Mouse (Mus musculus) G1E-ER4 (cell line): ENCODE data around the gene Brpf3. TPM values are rescaled to one million over a fixed set of nuclear protein-coding genes. Genes with fewer than 3 reads are reported as not detected.

Experiments used
- GATA1 ChIP-seq: IDR thresholded peaks from one replicate; pipeline ENCODE4 v1.8.0; 2012; ENCODE audit warnings: low read length, inconsistent platforms
- polyA plus RNA-seq: library from polyadenylated mRNA; stranded (reverse); fragments of >175 nt; gene quantifications from 2 replicates; pipeline ENCODE4 v1.2.3, GENCODE M21; 2012

Brpf3 gene
- polyA plus RNA-seq, 1 experiment = 25.0 TPM

DNA sequence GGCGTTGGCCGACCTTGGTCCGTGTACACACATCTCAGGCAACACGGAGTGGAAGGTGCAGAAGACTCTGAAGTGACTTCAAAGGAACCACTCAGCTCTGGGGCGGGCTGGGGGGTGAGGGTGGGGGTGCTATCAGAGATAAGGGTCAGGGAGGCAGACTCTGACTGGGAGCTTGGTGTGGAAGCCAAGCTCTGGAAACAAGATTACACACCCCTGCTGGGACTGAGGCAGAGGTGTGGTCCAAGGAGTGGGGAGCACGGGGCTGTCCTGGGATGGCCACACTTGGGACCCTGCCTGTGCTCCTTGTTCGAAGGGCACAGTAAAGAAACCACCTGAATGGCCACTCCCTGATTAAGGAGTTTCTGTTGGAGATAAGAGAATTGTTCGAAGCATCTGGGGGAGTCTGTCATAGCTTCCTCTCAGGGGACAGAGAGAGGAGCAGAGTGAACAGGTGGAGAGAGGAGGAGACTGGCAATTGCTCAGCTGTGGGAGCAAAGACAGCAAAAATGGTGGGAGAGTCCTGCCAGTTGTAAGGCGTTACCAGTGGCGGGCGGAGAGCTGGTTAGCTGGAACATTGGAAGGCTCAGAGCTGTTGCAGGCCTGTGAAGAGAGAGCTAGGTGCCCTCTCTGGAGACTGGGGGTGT lies 46.2 kb downstream of the Brpf3 start:
- TF ChIP-seq GATA1 = no peak

DNA sequence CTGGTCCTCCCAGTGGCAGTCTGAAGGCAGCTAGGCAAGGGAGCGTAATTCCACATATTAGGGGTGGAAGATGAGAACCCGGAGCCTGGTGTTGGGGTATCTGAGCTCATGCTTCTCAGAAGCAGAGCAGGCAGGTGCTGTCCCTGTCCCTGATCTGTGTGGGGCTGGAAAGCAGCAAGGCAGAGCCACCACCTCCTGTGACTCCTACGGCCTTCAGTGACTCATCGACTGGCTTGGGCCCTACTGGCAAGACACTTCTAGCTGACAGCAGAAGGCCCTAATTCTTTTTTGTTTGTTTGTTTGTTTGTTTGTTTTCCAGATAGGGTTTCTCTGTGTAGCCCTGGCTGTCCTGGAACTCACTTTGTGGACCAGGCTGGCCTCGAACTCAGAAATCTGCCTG lies 49.6 kb downstream of the Brpf3 start:
- no peak for TF ChIP-seq GATA1

DNA sequence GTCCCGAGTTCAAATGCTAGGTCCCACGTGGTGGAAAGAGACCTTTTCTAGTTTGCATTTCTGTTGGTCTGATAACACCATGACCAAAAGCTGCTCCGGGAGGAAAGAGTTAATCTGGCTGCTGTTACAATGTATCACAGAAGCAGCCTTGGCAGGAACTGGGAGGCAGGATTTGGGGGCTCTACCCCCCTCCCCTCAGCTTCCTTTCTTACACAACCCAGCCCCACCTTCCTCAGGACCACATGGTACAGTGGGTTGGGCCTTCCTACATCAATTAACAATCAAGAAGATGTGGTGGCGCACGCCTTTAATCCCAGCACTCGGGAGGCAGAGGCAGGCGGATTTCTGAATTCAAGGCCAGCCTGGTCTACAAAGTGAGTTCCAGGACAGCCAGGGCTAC lies 53.5 kb downstream of the Brpf3 start:
- TF ChIP-seq GATA1 = no peak

DNA sequence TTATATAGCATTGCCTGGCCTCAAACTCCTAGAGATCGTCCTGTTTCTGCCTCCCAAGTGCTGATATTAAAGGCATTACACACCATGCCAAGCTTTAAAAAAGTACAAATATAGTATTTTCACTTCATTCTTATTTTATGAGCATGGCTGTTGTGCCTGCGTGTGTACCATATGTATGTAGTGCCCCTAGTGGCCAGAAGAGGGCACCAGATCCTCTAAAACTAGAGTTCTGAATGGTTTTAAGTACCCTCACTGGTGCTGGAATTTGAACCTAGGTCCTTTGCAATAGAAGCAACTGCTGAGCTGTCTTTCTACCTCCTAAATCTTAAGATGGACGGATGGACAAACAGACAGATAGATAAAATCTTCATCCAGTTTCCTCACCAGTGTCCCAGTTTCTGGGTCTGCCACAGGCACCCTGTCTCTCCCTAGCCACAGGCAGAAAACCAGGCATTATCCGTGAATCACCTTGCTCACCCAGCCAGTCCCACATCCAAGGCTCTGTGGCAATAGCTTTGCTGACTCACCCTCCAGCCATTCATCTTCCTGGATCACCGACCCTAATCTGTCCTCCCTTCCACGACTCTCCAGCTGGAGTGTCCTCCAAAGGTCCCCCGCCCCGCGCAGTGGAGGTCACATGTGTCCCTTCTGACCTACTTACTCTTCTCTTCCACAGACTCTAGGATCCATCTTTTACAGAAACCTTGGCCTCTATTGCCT lies 54.4 kb downstream of the Brpf3 start:
- no peak for TF ChIP-seq GATA1

DNA sequence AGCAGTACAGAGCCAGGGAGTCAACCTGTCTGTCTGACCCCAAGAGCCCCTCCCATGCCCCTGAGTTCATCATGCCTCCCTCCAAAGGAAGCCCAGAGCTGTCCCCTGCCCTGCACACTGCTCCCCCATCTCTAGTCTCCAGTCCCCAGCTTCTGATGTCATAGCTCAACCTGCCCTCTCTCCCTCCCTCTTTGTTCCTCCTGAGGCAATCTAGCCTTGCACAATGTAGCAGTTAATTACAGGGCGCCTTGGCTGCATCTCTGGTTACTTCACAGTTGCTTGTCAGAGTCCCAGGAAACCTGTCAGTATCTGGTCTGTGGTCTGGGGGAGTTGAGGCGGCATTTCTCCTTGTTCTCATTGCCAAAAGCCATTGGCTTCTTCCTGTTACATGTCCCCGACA lies 55.1 kb downstream of the Brpf3 start:
- TF ChIP-seq GATA1 = no peak

DNA sequence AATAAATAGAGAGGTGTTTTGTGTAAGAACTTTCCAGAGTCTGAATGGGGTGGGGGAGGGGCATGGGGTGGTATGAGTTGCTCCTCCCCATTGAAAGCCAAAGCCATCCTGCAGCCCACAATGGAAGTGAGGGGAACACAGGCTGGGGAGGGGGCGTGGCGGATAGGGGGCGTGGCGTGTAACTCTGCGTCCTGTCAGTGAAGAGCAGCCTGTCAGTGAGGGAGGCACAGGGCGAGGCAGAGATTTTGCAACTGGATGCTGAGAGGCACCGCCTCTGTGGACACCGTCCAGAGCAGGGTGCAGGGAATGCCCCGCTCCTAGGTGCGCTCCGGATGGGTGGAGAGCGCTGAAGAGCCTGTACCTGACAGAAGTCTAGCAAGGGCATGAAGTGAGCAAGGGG lies 57.3 kb downstream of the Brpf3 start, which contains the start of gene Pnpla1:
TSS of gene Pnpla1 (plus strand) at position 207 of the 400 bp plus-strand sequence.
- no peak for TF ChIP-seq GATA1

DNA sequence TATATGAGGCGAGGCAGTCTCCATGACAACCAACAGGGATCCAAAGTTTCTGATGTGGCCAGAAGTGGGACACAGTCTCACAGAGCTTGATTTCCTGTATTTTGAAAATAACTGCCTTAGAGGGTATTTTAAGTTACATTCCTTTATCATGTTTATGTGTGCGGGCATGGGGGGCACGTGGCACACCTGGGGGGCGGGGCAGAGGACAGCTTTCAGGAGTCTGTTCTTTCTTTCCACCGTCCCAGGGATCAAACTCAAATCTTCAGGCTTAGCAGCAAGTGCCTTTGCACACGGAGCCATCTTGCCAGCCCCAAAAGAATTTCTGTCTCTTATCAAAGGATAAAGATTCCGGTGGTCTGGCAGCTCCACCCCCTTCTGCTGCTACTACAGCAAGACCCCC lies 63.0 kb downstream of the Brpf3 start:
- TF ChIP-seq GATA1 = no peak

DNA sequence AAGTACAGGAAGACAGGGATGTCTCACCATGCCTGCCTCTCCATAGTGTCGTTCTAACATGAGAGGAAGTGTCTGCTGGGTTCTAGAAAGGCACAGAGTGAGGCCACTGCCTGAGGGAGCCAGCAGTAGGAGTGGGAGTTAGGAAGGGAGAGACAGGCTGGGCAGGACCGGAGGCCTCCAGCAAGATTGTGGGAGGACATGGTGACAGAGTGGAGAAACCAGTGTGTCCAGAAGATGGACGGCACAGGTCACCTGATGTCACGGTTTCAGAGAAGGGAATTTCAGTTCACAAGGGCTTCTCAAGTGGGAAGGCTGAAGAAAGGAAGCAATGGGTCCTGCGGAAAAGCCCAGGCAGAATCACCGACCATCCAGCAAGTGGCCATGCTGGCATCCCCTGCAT lies 63.6 kb downstream of the Brpf3 start:
- no peak for TF ChIP-seq GATA1

DNA sequence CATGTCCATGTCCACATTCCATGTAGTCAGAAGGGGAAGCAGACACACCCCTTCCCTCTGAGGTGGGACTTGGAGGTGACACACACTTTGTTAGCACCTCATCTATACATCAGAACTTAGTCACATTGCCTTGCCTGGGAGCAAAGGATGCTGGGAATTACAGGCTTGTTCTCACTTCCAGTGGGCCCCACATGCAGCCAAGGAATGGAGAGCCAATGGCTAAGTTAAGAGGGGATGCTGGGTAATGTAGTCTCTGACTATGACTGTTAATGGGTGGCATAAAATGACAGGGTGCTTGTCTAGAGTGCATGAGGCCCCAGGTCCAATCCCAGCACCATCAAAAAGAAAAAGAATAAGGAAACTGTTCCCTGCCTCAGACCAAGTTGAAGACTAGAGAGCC lies 66.0 kb downstream of the Brpf3 start:
- no peak for TF ChIP-seq GATA1

DNA sequence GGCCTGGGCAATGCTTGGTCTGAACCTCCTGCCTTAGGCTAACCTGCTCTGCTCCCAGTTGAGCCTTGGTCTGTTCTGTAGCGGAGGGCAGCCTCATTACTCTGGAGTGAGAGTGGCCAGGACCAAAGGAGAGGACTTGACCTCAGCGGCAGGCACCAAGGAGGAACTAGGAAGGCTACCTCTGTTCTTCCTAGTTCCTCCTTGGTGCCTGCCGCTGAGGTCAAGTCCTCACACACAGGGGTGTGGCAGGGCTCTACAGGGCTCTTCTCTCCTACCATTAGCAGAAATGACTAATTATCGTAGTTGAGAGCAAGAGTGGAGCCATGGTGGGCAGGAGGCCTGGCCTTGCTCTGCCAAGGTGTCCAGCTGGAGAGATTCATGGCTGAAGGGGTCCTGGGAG lies 66.5 kb downstream of the Brpf3 start:
- TF ChIP-seq GATA1 = no peak

DNA sequence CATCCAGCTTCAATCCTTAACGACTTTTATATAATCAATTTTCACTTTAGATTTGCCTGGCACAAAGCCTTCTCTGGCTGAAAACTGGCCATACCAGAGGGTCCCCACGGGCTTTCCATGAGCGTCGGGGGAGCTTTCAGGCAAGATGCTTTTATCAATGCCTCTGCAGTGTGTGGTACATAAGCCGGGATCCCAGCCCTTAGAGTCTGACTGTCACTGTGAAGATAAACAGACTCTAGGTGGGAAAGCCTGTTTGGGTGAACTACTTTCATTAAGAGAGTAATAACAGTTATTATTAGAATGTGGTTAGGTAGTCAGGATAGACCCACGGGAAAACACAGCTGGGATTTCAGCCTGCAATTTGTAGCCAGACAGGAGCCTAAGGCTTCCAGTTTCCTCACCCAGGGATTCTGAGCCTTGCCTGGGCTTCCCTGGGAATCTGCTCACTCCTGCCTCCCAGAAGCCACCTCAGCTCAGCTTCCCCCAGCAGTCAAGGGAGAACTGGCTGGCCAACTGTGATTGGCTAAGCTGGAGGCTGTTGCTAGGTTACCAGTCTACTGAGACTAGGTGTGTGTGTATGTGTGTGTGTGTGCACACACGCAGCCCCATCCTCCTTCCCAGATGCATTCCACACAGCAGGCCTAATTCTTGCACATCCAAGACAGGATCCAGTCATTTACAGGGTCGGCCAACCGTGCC lies 68.7 kb downstream of the Brpf3 start:
- no peak for TF ChIP-seq GATA1

DNA sequence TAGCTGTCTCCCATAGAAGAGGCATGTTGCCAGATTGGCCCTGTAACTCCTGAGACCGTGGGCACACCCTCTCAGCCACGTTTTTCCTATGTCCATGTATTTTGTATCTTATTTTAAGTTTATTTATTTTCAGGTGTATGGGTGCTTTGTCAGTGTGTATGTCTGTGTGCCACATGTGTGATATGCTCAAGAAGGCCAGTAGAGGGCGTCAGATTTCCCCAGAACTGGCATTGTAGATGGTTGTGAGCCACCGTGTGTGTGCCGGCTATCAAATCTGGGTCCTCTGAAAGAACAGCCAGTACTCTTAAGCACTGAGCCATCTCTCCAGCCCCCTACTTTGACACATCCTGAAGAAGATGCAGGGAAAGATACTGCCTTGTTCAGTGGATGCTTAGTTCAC lies 69.5 kb downstream of the Brpf3 start:
- TF ChIP-seq GATA1 = no peak

DNA sequence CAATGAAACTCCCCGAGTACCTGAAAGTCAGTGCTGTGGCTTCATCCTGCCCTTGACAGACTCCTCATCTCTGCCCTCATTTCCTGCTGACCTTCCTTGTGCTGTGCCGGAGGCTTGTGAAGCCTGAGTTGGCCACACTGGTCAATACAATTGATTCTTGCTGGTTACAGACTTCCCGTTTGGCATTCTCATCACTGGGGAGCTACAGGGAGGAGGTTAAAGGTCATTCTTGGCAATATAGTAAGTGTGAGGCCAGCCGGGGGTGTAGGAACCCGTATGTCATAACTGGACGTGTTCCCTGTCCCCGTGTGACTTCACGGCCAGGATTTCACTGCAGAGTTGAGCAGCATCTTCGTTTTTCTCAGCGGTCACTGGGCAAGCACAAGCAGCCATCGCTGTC lies 70.9 kb downstream of the Brpf3 start:
- TF ChIP-seq GATA1 = no peak

DNA sequence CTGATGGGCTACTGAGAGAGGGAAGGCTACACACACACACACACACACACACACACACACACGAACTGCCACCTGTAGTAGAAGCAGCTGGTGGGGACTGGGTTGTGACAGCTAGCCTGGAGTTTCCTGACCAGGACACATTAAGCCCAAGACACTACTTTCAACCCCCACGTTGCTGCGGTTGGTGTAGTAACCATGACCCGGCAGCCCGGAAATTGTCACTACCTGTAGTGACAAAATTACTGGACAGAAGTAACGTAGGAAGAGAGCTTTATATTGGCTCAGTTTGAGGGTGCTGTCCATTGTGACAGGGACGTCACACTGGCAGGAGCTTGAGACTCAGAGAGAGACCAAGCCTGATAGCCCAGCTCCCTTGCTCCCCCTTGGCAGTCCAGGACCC lies 71.4 kb downstream of the Brpf3 start:
- no peak for TF ChIP-seq GATA1

DNA sequence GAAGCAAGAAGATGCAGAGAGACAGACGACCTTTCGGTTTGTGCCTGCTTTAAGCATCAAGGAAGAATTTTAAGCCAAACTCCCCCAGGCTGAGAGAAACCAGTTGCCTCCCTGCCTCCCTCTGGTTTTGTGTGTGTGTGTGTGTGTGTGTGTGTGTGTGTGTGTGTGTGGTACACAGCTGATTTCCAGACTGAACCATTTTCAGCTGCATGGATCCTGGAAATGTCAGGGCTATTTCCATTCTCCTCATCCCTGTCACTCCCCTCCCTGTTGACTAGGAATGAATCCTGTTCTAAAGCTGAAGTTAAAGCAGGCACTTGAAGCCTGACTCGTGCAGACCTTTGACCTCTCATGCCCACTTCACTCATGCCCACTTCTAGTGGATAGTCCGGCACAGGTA lies 73.3 kb downstream of the Brpf3 start:
- no peak for TF ChIP-seq GATA1

DNA sequence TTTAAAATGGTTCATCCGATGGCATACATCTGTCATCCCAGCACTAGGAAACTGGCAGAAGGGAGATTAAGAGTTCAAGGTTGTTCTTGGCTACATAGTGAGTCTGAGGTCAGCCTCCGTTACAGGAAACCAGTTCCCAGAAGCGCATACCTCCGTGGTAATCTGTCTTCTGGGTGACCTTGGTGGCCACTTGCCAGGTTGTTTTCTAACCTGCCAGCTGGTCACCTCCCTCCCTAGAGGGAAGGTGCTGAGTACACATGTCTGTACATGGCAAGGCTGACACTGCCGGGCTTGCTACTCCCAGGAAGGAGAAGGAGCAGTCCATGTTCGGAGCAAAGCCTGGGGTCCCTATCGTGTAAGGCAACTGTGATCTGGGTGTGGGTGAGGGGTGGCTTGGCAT lies 73.9 kb downstream of the Brpf3 start:
- no peak for TF ChIP-seq GATA1

DNA sequence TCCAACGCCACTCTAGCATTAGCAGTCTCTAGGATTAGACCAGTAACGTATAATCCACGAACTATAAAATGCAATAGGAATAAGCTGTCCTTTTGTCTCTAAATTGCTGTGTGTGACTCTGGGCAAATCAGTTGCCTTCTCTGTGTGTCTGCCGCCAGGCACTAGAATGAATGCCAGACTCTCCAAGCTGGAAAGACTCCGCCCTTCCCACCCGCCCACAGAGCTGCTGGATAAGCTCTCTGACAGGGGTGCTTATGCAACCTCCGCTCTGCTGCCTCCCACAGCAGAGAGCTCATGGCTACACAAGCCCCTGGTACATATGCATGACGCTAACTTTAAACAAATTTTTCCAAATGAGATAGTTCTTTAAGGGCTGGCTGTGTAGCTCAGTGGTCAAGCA lies 74.4 kb downstream of the Brpf3 start:
- TF ChIP-seq GATA1 = no peak

DNA sequence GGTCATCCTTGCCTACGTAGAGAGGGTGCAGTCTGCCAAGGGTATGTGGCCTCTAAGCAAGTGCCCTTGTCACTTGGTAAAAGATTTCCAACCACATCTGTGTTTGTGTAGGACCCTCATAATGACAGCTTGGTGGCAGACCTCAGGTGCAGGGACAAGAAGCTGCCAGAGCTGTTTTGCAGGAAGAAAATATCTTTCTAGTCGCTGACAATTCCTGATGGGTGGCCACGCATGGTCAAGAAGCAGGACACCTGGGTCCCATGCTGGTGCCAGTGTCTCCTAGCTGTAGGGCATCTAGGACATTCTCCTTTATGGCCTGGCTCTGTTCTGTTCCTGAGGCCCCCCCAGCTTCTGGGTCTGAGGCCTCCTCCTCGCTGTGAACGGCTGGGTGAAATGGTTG lies 75.4 kb downstream of the Brpf3 start:
- no peak for TF ChIP-seq GATA1
